Comparison of ENCODE assay signal across 8 mouse cellular contexts in the genomic region with DNA sequence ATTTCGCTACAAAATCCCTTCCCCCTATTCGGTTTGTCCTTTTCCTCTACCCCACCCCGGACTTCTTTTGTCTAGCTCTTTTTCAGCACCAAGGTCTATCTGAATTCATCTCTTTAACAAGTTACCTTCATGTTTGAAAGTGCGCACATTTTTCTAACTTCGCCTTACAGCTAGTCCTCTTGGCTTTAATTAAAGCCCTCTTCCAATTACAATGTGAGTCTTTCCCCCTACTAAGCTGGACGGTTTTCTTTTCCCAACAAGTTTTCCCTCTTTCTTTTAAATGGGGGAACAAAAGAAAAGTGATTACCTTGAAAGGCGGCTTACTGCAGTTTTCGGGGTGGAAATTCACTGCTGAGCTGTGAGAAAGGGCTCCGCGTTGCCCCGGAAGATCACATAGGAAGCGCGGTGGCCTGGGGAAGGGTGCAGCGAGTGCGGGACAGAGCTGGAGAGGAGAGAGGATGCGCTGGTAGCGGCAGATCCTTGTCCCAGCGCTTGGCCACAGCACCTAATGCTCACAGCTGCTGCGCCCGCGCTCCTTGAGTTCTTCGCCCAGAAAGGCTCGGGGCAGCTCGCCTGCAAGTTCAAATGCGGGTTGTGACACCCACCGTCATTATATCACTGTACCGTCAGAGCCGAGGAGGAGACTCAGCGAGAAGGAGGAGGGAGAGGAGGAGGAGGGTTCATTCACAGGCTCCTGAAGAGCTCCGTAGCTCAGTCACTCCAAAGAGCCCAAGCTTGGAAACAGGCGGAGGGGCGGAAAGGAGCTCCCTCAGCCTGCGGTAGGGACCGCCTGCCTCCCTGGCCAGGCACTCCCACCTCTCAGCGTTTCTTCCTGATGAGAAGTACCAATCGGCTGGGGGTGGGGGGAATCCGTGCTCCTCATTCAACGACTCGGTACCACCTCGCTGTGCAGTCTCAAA. TPM values are rescaled to one million over a fixed set of nuclear protein-coding genes. Genes with fewer than 3 reads are reported as not detected.
DNase-seq lines count a peak whose midpoint lies in the region; ATAC-seq lines count a peak whose summit lies in the region.

TSS of gene Vcan (minus strand) at position 744 of the 920 bp plus-strand sequence.

- peak; percentile 67 for ATAC-seq in hindbrain, embryonic 12.5 days (ENCODE audit: low FRiP score)
- ATAC-seq in midbrain, embryonic 11.5 days (ENCODE audit: low FRiP score) = peak; percentile 54

- peak within 1 kb of the TSS; percentile 61 for H3K4me3 ChIP-seq in hindbrain, embryonic 12.5 days
- H3K4me3 ChIP-seq in midbrain, embryonic 11.5 days (ENCODE audit: low read depth, low read length) = peak within 1 kb of the TSS; percentile 52

- intact Hi-C loops in left cerebral cortex, postnatal 36 days (cut with DNase I) = loop anchor here (5.0 kb wide), 1 partner anchor 1100 kb away; no protein-coding TSS in a partner anchor

- no peaks in the 10 kb centered on the region for H3K36me3 ChIP-seq in hindbrain, embryonic 12.5 days
- H3K36me3 ChIP-seq in midbrain, embryonic 11.5 days (ENCODE audit: control insufficient read depth, insufficient read depth, low read length) = no peaks in the 10 kb centered on the region
- no peaks in the 10 kb centered on the region for H3K36me3 ChIP-seq in splenic B cell, adult 2 months (ENCODE audit: control insufficient read depth, insufficient read depth, low read length, poor library complexity, severe bottlenecking)

- H3K4me1 ChIP-seq in hindbrain, embryonic 12.5 days = peaks cover 22% of the 10 kb centered on the region
- H3K4me1 ChIP-seq in midbrain, embryonic 11.5 days (ENCODE audit: control insufficient read depth, insufficient read depth, low read length) = peaks cover 17% of the 10 kb centered on the region

- no peaks in the 10 kb centered on the region for H3K9me3 ChIP-seq in hindbrain, embryonic 12.5 days (replicated peaks)
- H3K9me3 ChIP-seq in midbrain, embryonic 11.5 days (ENCODE audit: control insufficient read depth, low read length) = no peaks in the 10 kb centered on the region

- peak; percentile 7 to 60 for DNase-seq in adrenal gland, adult (ENCODE audit: inconsistent age in 2 of 2, low spot score in 1 of 2)
- DNase-seq in adrenal gland, adult 8-10 months = no peak
- DNase-seq in cerebellum, adult 8-10 months = peak; percentile 4
- peak; percentile 25 to 27 for DNase-seq in frontal cortex, postnatal 14 days (ENCODE audit: low spot score in 2 of 2)
- peak; percentile 18 to 29 for DNase-seq in left cerebral cortex, postnatal 36 days (ENCODE audit: low spot score in 2 of 2)
- DNase-seq in midbrain, embryonic 11.5 days (ENCODE audit: low spot score, missing footprints) = peak; percentile 98
- peak; percentile 15 for DNase-seq in splenic B cell, adult 2 months (ENCODE audit: low read depth, low spot score)

- WGBS in hindbrain, embryonic 12.5 days = under 1% methylated on average over 40 of the region's 40 CpGs
- WGBS in midbrain, embryonic 11.5 days = under 1% methylated on average over 40 of the region's 40 CpGs

- peak within 1 kb of the TSS; percentile 91 for H3K27ac ChIP-seq in hindbrain, embryonic 12.5 days
- H3K27ac ChIP-seq in midbrain, embryonic 11.5 days (ENCODE audit: low read depth, low read length) = peak within 1 kb of the TSS; percentile 58

- H3K4me2 ChIP-seq in hindbrain, embryonic 12.5 days (replicated peaks) = peak within 1 kb of the TSS; percentile 96
- peak within 1 kb of the TSS; percentile 91 for H3K4me2 ChIP-seq in midbrain, embryonic 11.5 days

- peak within 1 kb of the TSS; percentile 78 for H3K9ac ChIP-seq in hindbrain, embryonic 12.5 days
- peak within 1 kb of the TSS; percentile 73 for H3K9ac ChIP-seq in midbrain, embryonic 11.5 days (ENCODE audit: low read length)

- no peaks in the 10 kb centered on the region for H3K27me3 ChIP-seq in hindbrain, embryonic 12.5 days
- peaks cover 3% of the 10 kb centered on the region; the same call in 1 of the 2 replicates for H3K27me3 ChIP-seq in midbrain, embryonic 11.5 days (ENCODE audit: control insufficient read depth, insufficient read depth, low read length)
- H3K27me3 ChIP-seq in splenic B cell, adult 2 months (ENCODE audit: control insufficient read depth, insufficient read depth, low read length, poor library complexity, severe bottlenecking) = peaks cover 7% of the 10 kb centered on the region

RNA-seq across cellular contexts. Expression of gene Vcan, which starts in this region (rescaled TPM):
- total RNA-seq in adrenal gland, adult 8-10 months (2022) = 1 to 10 TPM; 2.1 to 2.2 (median 2.1) TPM
- polyA plus RNA-seq in hindbrain, embryonic 12.5 days (2016; fragmentation: Nextera tagmentation; extraction: Ambion mirVana) = 86.7 and 95.9 TPM in 2 replicates
- 10 to 100 TPM; 15.3 to 22.4 TPM for total RNA-seq in left cerebral cortex, postnatal 36 days (2021)
- 36.8 and 39.7 TPM in 2 replicates for polyA plus RNA-seq in midbrain, embryonic 11.5 days (2014; fragmentation: Nextera tagmentation; extraction: Ambion mirVana)

Comparison
In these comparisons a context has a peak if more than half of its experiments do, and no peak if none do; other contexts are left out.
1. RNA of gene Vcan (total RNA-seq): 15.3 to 22.4 TPM in left cerebral cortex, postnatal 36 days; 2.1 to 2.2 TPM in adrenal gland, adult 8-10 months; every median in the first group is over 4 times any median in the second.